Mouse (Mus musculus): Measurements from ENCODE around the gene Scube1.

- TF ChIP-seq CTCF (IDR thresholded peaks at IDR 0.05; ENCODE audit: low read depth) (no peak), EP300 (IDR thresholded peaks at IDR 0.05; ENCODE audit: low read depth) (no peak)
Measured at GRCm38 (mm10) chr15:83565434-83565833, 159.4 kb downstream of the Scube1 start.

Data from liver, postnatal 0 days (tissue).